Mouse (Mus musculus): ENCODE data around the gene Exoc4. TPM values are rescaled to one million over a fixed set of nuclear protein-coding genes. Genes with fewer than 3 reads are reported as not detected.

Gene Exoc4
- polyA plus RNA-seq, 1 experiment from 2014 or later, result 33.1 TPM

GRCm38 (mm10) chr6:33913486-33913885 is 664.6 kb downstream of the Exoc4 start:
- ATAC-seq (ENCODE audit: insufficient read depth) (no peak), DNase-seq (no peak)
- Histone ChIP-seq H3K9ac (no peak overlapping the region), H3K4me3 (ENCODE audit: low read depth, low read length) (no peak overlapping the region), H3K4me1 (ENCODE audit: insufficient read depth) (no peaks in the 10 kb centered on the region), H3K4me2 (no peak overlapping the region), H3K9me3 (ENCODE audit: low read depth, low read length) (no peaks in the 10 kb centered on the region), H3K27me3 (ENCODE audit: insufficient read depth, low read length) (no peaks in the 10 kb centered on the region), H3K27ac (ENCODE audit: low read depth) (no peak overlapping the region), H3K36me3 (ENCODE audit: insufficient read depth) (no peaks in the 10 kb centered on the region)
- TF ChIP-seq CTCF (IDR thresholded peaks at IDR 0.05; ENCODE audit: low read depth), result no peak
- 82% methylated on average over 8 of the region's 8 CpGs for WGBS

GRCm38 (mm10) chr6:33913964-33914363 is 665.1 kb downstream of the Exoc4 start:
- H3K4me3 ChIP-seq (ENCODE audit: low read depth, low read length), result no peak overlapping the region
- no peaks in the 10 kb centered on the region for H3K27me3 ChIP-seq (ENCODE audit: insufficient read depth, low read length)
- no peak overlapping the region for H3K9ac ChIP-seq
- H3K27ac ChIP-seq (ENCODE audit: low read depth), result no peak overlapping the region
- H3K9me3 ChIP-seq (ENCODE audit: low read depth, low read length), result no peaks in the 10 kb centered on the region
- no peak for DNase-seq
- WGBS, result 92% methylated on average over 4 of the region's 4 CpGs
- no peak overlapping the region for H3K4me2 ChIP-seq
- TF ChIP-seq CTCF (IDR thresholded peaks at IDR 0.05; ENCODE audit: low read depth), result no peak
- no peak for ATAC-seq (ENCODE audit: insufficient read depth)
- no peaks in the 10 kb centered on the region for H3K36me3 ChIP-seq (ENCODE audit: insufficient read depth)
- no peaks in the 10 kb centered on the region for H3K4me1 ChIP-seq (ENCODE audit: insufficient read depth)

GRCm38 (mm10) chr6:33923571-33923970 is 674.7 kb downstream of the Exoc4 start:
- no peak overlapping the region for H3K4me3 ChIP-seq (ENCODE audit: low read depth, low read length)
- no peak overlapping the region for H3K27ac ChIP-seq (ENCODE audit: low read depth)
- H3K9me3 ChIP-seq (ENCODE audit: low read depth, low read length), result no peaks in the 10 kb centered on the region
- no peak for DNase-seq
- TF ChIP-seq CTCF (IDR thresholded peaks at IDR 0.05; ENCODE audit: low read depth), result no peak
- 90% methylated on average over 2 of the region's 2 CpGs for WGBS
- H3K4me2 ChIP-seq, result no peak overlapping the region
- ATAC-seq (ENCODE audit: insufficient read depth), result no peak
- no peaks in the 10 kb centered on the region for H3K4me1 ChIP-seq (ENCODE audit: insufficient read depth)
- no peaks in the 10 kb centered on the region for H3K27me3 ChIP-seq (ENCODE audit: insufficient read depth, low read length)
- H3K9ac ChIP-seq, result no peak overlapping the region
- H3K36me3 ChIP-seq (ENCODE audit: insufficient read depth), result no peaks in the 10 kb centered on the region

GRCm38 (mm10) chr6:33924888-33925287 is 676.0 kb downstream of the Exoc4 start:
- no peak overlapping the region for H3K9ac ChIP-seq

GRCm38 (mm10) chr6:33929342-33930086 is 680.6 kb downstream of the Exoc4 start:
- H3K4me1 ChIP-seq (ENCODE audit: insufficient read depth), result no peaks in the 10 kb centered on the region; the same call in 1 of the 2 replicates
- no peak overlapping the region for H3K27ac ChIP-seq (ENCODE audit: low read depth)
- H3K27me3 ChIP-seq (ENCODE audit: insufficient read depth, low read length), result no peaks in the 10 kb centered on the region
- 13% methylated on average over 13 of the region's 13 CpGs for WGBS
- no peaks in the 10 kb centered on the region for H3K36me3 ChIP-seq (ENCODE audit: insufficient read depth)
- no peak overlapping the region for H3K4me3 ChIP-seq (ENCODE audit: low read depth, low read length)
- ATAC-seq (ENCODE audit: insufficient read depth) (peak; percentile 95), DNase-seq (peak; percentile 95)
- H3K9ac ChIP-seq, result no peak overlapping the region
- H3K4me2 ChIP-seq, result 0 out of 2 replicates have a peak overlapping the region, but pooled peaks have one; percentile 8
- TF ChIP-seq CTCF (IDR thresholded peaks at IDR 0.05; ENCODE audit: low read depth), result peak; percentile 88
- H3K9me3 ChIP-seq (ENCODE audit: low read depth, low read length), result no peaks in the 10 kb centered on the region

More at GRCm38 (mm10) chr6:33924888-33925287, 676.0 kb downstream of the Exoc4 start:
- ATAC-seq (ENCODE audit: insufficient read depth) (no peak), DNase-seq (no peak)
- 85% methylated on average over 4 of the region's 4 CpGs for WGBS
- Histone ChIP-seq H3K4me2 (no peak overlapping the region), H3K27me3 (ENCODE audit: insufficient read depth, low read length) (no peaks in the 10 kb centered on the region), H3K36me3 (ENCODE audit: insufficient read depth) (no peaks in the 10 kb centered on the region), H3K4me1 (ENCODE audit: insufficient read depth) (no peaks in the 10 kb centered on the region; the same call in 1 of the 2 replicates), H3K9me3 (ENCODE audit: low read depth, low read length) (no peaks in the 10 kb centered on the region), H3K27ac (ENCODE audit: low read depth) (no peak overlapping the region), H3K4me3 (ENCODE audit: low read depth, low read length) (no peak overlapping the region)
- no peak for TF ChIP-seq CTCF (IDR thresholded peaks at IDR 0.05; ENCODE audit: low read depth)

- H3K9ac ChIP-seq, result no peak overlapping the region
- H3K9me3 ChIP-seq (ENCODE audit: low read depth, low read length), result no peaks in the 10 kb centered on the region
- H3K27ac ChIP-seq (ENCODE audit: low read depth), result no peak overlapping the region
- WGBS, result 68% methylated on average over 8 of the region's 8 CpGs
- ATAC-seq (ENCODE audit: insufficient read depth) (peak; percentile 4; the same call in 1 of the 2 replicates), DNase-seq (no peak)
- H3K4me2 ChIP-seq, result no peak overlapping the region
- H3K4me3 ChIP-seq (ENCODE audit: low read depth, low read length), result no peak overlapping the region
- H3K27me3 ChIP-seq (ENCODE audit: insufficient read depth, low read length), result no peaks in the 10 kb centered on the region
- TF ChIP-seq CTCF (IDR thresholded peaks at IDR 0.05; ENCODE audit: low read depth), result no peak
- H3K36me3 ChIP-seq (ENCODE audit: insufficient read depth), result no peaks in the 10 kb centered on the region
- H3K4me1 ChIP-seq (ENCODE audit: insufficient read depth), result no peaks in the 10 kb centered on the region; the same call in 1 of the 2 replicates
Observed at GRCm38 (mm10) chr6:33930087-33930945, 681.4 kb downstream of the Exoc4 start.

- Histone ChIP-seq H3K27ac (ENCODE audit: low read depth) (no peak overlapping the region), H3K36me3 (ENCODE audit: insufficient read depth) (no peaks in the 10 kb centered on the region), H3K9me3 (ENCODE audit: low read depth, low read length) (no peaks in the 10 kb centered on the region), H3K4me2 (no peak overlapping the region), H3K27me3 (ENCODE audit: insufficient read depth, low read length) (no peaks in the 10 kb centered on the region), H3K4me1 (ENCODE audit: insufficient read depth) (no peaks in the 10 kb centered on the region), H3K9ac (no peak overlapping the region), H3K4me3 (ENCODE audit: low read depth, low read length) (no peak overlapping the region)
- DNase-seq (no peak), ATAC-seq (ENCODE audit: insufficient read depth) (no peak)
- no peak for TF ChIP-seq CTCF (IDR thresholded peaks at IDR 0.05; ENCODE audit: low read depth)
- WGBS, result 84% methylated on average over 4 of the region's 4 CpGs
Observed at GRCm38 (mm10) chr6:33937906-33938305, 689.0 kb downstream of the Exoc4 start.

All from lung, embryonic 14.5 days (tissue).